Mouse (Mus musculus): Measurements from ENCODE around the gene Spdya. TPM values are rescaled to one million over a fixed set of nuclear protein-coding genes. Genes with fewer than 3 reads are reported as not detected.

Gene Spdya
- polyA plus RNA-seq (2012; ENCODE audit: low replicate concordance) = not detected in 2 replicates

GRCm38 (mm10) chr17:71551757-71552451, at the start of gene Spdya:
Gene Spdya, plus strand, starts transcription at chr17:71552061.

GRCm38 (mm10) chr17:71526711-71527564, 24.9 kb upstream of the Spdya start, which contains the start of gene Ndc80:
Gene Ndc80, minus strand, starts transcription at chr17:71526857.

GRCm38 (mm10) chr17:71615638-71616318, 63.9 kb downstream of the Spdya start, which contains the start of gene Wdr43:
Gene Wdr43, plus strand, starts transcription at chr17:71615895.

Other genes with a start within 250 kb of the Spdya start
- gene Emilin2, start 240.1 kb upstream of the Spdya start, polyA plus RNA-seq (2012; ENCODE audit: low replicate concordance) = 145 and 230 TPM in 2 replicates
- gene Gm4707, start 92.1 kb upstream of the Spdya start, polyA plus RNA-seq (2012; ENCODE audit: low replicate concordance) = 0.24 TPM in 1 of 2 replicates, not detected in the other
- 20.2 and 21.9 TPM in 2 replicates for gene Smchd1, start 76.7 kb upstream of the Spdya start, polyA plus RNA-seq (2012; ENCODE audit: low replicate concordance)
- gene Ndc80, start 25.2 kb upstream of the Spdya start, polyA plus RNA-seq (2012; ENCODE audit: low replicate concordance) = 0.37 and 3.4 TPM in 2 replicates
- 20.7 and 67.1 TPM in 2 replicates for gene Wdr43, start 63.8 kb downstream of the Spdya start, polyA plus RNA-seq (2012; ENCODE audit: low replicate concordance)
- not detected in 2 replicates for gene Togaram2, start 121.2 kb downstream of the Spdya start, polyA plus RNA-seq (2012; ENCODE audit: low replicate concordance)
- gene Pcare, start 200.8 kb downstream of the Spdya start, polyA plus RNA-seq (2012; ENCODE audit: low replicate concordance) = 0.03 TPM in 1 of 2 replicates, not detected in the other
- not detected in 2 replicates for gene Clip4, start 216.4 kb downstream of the Spdya start, polyA plus RNA-seq (2012; ENCODE audit: low replicate concordance)